Comparison of ENCODE assay signal across 15 mouse cellular contexts in genomic region chr16:33936885-33937284, GRCm38 (mm10). TPM values are rescaled to one million over a fixed set of nuclear protein-coding genes. Genes with fewer than 3 reads are reported as not detected.
DNase-seq lines count a peak whose midpoint lies in the region; ATAC-seq and TF ChIP-seq lines count a peak whose summit lies in the region.
"Had no signal": no experiment of that assay in that cellular context is flagged by ENCODE, and none has a peak within 500 bp of the region (broad histone marks: within the 10 kb centered on the region; RNA-seq: fewer than 3 reads in every experiment).

No protein-coding gene starts in this region.

- ATAC-seq in heart, embryonic 13.5 days (ENCODE audit: extremely low read depth, insufficient number of reproducible peaks, low FRiP score, low TSS enrichment) = no peak
- ATAC-seq in embryonic facial prominence, embryonic 15.5 days (ENCODE audit: insufficient number of reproducible peaks, low FRiP score, low TSS enrichment, low read depth) = no peak
- no peak for ATAC-seq in limb, embryonic 15.5 days (ENCODE audit: insufficient number of reproducible peaks, low FRiP score, low TSS enrichment, low read depth)
- ATAC-seq: forebrain, embryonic 14.5 days; intestine, embryonic 16.5 days had no signal

- intact Hi-C loops in heart, postnatal 14 days (cut with DNase I) = no loop called here

- no peak overlapping the region for H3K4me2 ChIP-seq in heart, embryonic 13.5 days
- no peak overlapping the region for H3K4me2 ChIP-seq in embryonic facial prominence, embryonic 15.5 days (replicated peaks)
- H3K4me2 ChIP-seq in limb, embryonic 15.5 days = no peak overlapping the region
- H3K4me2 ChIP-seq: hindbrain, embryonic 14.5 days; liver, embryonic 13.5 days; midbrain, embryonic 11.5 days; stomach, embryonic 15.5 days had no signal

- no peak for TF ChIP-seq CTCF in cerebellum, adult 2 months (IDR thresholded peaks at IDR 0.05; ENCODE audit: borderline replicate concordance, insufficient read depth, low read depth, low read length)

- H3K36me3 ChIP-seq in heart, embryonic 13.5 days = no peaks in the 10 kb centered on the region
- H3K36me3 ChIP-seq in embryonic facial prominence, embryonic 15.5 days = no peaks in the 10 kb centered on the region; the same call in 1 of the 2 replicates
- H3K36me3 ChIP-seq in limb, embryonic 15.5 days = 0 out of 2 replicates have a peak, but pooled peaks cover 4% of the 10 kb centered on the region
- H3K36me3 ChIP-seq: liver, embryonic 13.5 days; stomach, embryonic 15.5 days had no signal

- no peak for TF ChIP-seq POLR2A in cerebellum, adult 2 months (IDR thresholded peaks at IDR 0.05; ENCODE audit: borderline replicate concordance, insufficient read depth, low read length)

- no peak overlapping the region for H3K9ac ChIP-seq in heart, embryonic 13.5 days
- H3K9ac ChIP-seq in embryonic facial prominence, embryonic 15.5 days = no peak overlapping the region
- H3K9ac ChIP-seq in limb, embryonic 15.5 days = no peak overlapping the region
- H3K9ac ChIP-seq: hindbrain, embryonic 14.5 days; liver, embryonic 13.5 days; stomach, embryonic 15.5 days had no signal

- peaks cover 47% of the 10 kb centered on the region for H3K4me1 ChIP-seq in cerebellum, adult 2 months (ENCODE audit: control insufficient read depth, insufficient read depth, low read length)
- peaks cover 95% of the 10 kb centered on the region for H3K4me1 ChIP-seq in heart, embryonic 13.5 days
- peaks cover 83% of the 10 kb centered on the region for H3K4me1 ChIP-seq in embryonic facial prominence, embryonic 15.5 days
- peaks cover 80% of the 10 kb centered on the region for H3K4me1 ChIP-seq in limb, embryonic 15.5 days

- 0 out of 2 replicates have a peak overlapping the region, but pooled peaks have one; percentile 6 for H3K27ac ChIP-seq in cerebellum, adult 2 months (ENCODE audit: insufficient read depth, low read length)
- peak overlapping the region; percentile 92 for H3K27ac ChIP-seq in heart, embryonic 13.5 days (replicated peaks)
- H3K27ac ChIP-seq in embryonic facial prominence, embryonic 15.5 days (replicated peaks) = peak overlapping the region; percentile 55
- H3K27ac ChIP-seq in limb, embryonic 15.5 days = peak overlapping the region; percentile 28; the same call in 1 of the 2 replicates
- H3K27ac ChIP-seq: hindbrain, embryonic 14.5 days; liver, embryonic 13.5 days; stomach, embryonic 15.5 days had no signal

- no peaks in the 10 kb centered on the region for H3K27me3 ChIP-seq in cerebellum, adult 2 months (ENCODE audit: control insufficient read depth, insufficient read depth, low read length)
- no peaks in the 10 kb centered on the region for H3K27me3 ChIP-seq in heart, embryonic 13.5 days (replicated peaks)
- no peaks in the 10 kb centered on the region for H3K27me3 ChIP-seq in embryonic facial prominence, embryonic 15.5 days
- H3K27me3 ChIP-seq in limb, embryonic 15.5 days = no peaks in the 10 kb centered on the region
- H3K27me3 ChIP-seq: liver, embryonic 13.5 days; stomach, embryonic 15.5 days had no signal

- 92% methylated on average over 4 of the region's 4 CpGs for WGBS in cerebellum, adult 2 months
- WGBS in heart, embryonic 13.5 days = 76% methylated on average over 4 of the region's 4 CpGs
- 62% methylated on average over 4 of the region's 4 CpGs for WGBS in embryonic facial prominence, embryonic 15.5 days
- 63% methylated on average over 4 of the region's 4 CpGs for WGBS in limb, embryonic 15.5 days

- no peak overlapping the region for H3K4me3 ChIP-seq in cerebellum, adult 2 months (replicated peaks; ENCODE audit: insufficient read depth, low read depth, low read length)
- H3K4me3 ChIP-seq in heart, embryonic 13.5 days = no peak overlapping the region
- no peak overlapping the region for H3K4me3 ChIP-seq in embryonic facial prominence, embryonic 15.5 days (replicated peaks)
- H3K4me3 ChIP-seq in limb, embryonic 15.5 days = no peak overlapping the region
- H3K4me3 ChIP-seq: liver, embryonic 13.5 days; stomach, embryonic 15.5 days had no signal

- DNase-seq in cerebellum, adult 2 months = no peak
- DNase-seq in cerebellum, adult 8-10 months = no peak
- no peak for DNase-seq in heart, postnatal 14 days
- no peak for DNase-seq in right cerebral cortex, postnatal 4 days
- no peak for DNase-seq in left cerebral cortex, adult 11 months (ENCODE audit: low spot score)
- DNase-seq: liver, embryonic 13.5 days; thymus, postnatal 14 days had no signal

- H3K9me3 ChIP-seq in heart, embryonic 13.5 days = no peaks in the 10 kb centered on the region
- no peaks in the 10 kb centered on the region for H3K9me3 ChIP-seq in embryonic facial prominence, embryonic 15.5 days (replicated peaks)
- H3K9me3 ChIP-seq in limb, embryonic 15.5 days = no peaks in the 10 kb centered on the region
- H3K9me3 ChIP-seq: liver, embryonic 13.5 days; stomach, embryonic 15.5 days had no signal

RNA-seq across cellular contexts. Expression of gene Umps, which starts 30.0 kb away (rescaled TPM):
- polyA plus RNA-seq in cerebellum, adult 2 months (2012; rRNA removed) = 12.5 and 12.7 TPM in 2 replicates
- polyA plus RNA-seq in heart, embryonic 13.5 days (2015; fragmentation: Nextera tagmentation; extraction: Ambion mirVana) = 32.9 and 33.4 TPM in 2 replicates
- total RNA-seq in heart, postnatal 14 days (2021) = 1 to 10 TPM; 9.2 TPM
- 45.0 and 45.5 TPM in 2 replicates for polyA plus RNA-seq in embryonic facial prominence, embryonic 15.5 days (2015; fragmentation: Nextera tagmentation; extraction: Ambion mirVana)
- polyA plus RNA-seq in limb, embryonic 15.5 days (2015; fragmentation: Nextera tagmentation; extraction: Ambion mirVana) = 43.7 and 43.9 TPM in 2 replicates

Comparison
In these comparisons a context has a peak if more than half of its experiments do, and no peak if none do; other contexts are left out.
1. H3K27ac ChIP-seq: peak in every context shown above with its lines; median percentile 92 in heart, embryonic 13.5 days; 55 in embryonic facial prominence, embryonic 15.5 days; 28 in limb, embryonic 15.5 days; 6 in cerebellum, adult 2 months.